Mouse (Mus musculus) hematopoietic stem cell, adult 5-6 weeks (primary cell): ENCODE data around the gene Ptpn5. TPM values are rescaled to one million over a fixed set of nuclear protein-coding genes. Genes with fewer than 3 reads are reported as not detected.

ENCODE experiments used
- ATAC-seq, 2 experiments: fragments of 125-278 bp in 1 of 2; replicated peaks in 1 of 2; 2 replicates each; pipeline ENCODE4 v1.8.0; 2016 to 2017; ENCODE audit warnings: inconsistent platforms in 2 of 2, mild to moderate bottlenecking in 2 of 2, moderate number of reproducible peaks in 2 of 2, low read depth in 1 of 2, moderate TSS enrichment in 1 of 2; ENCODE audit not compliant: low FRiP score in 2 of 2, poor library complexity in 2 of 2, severe bottlenecking in 2 of 2, insufficient read depth in 1 of 2, low TSS enrichment in 1 of 2
- total RNA-seq: library from RNA; stranded (forward); fragments of 172-1452, 232-1000 nt; gene quantifications from 2 replicates; pipeline ENCODE4 v1.2.3, GENCODE M21; 2017

Ptpn5 gene
- 0.31 TPM in 1 of 2 replicates, not detected in the other for total RNA-seq

- ATAC-seq = no peak
These were observed at the start of gene Ptpn5 for GRCm38 (mm10) chr7:47133331-47133730. Ptpn5 (minus strand) TSS chr7:47133684.

GRCm38 (mm10) chr7:47170814-47171213 is 37.3 kb upstream of the Ptpn5 start:
- 0 out of 4 replicates have a peak, but pooled peaks have one; percentile 22 to 51 for ATAC-seq

- ATAC-seq = no peak
These were observed 31.5 kb upstream of the Ptpn5 start for GRCm38 (mm10) chr7:47165028-47165427.

GRCm38 (mm10) chr7:47163203-47163602 is 29.7 kb upstream of the Ptpn5 start:
- no peak for ATAC-seq

GRCm38 (mm10) chr7:47158451-47158850 is 25.0 kb upstream of the Ptpn5 start:
- no peak for ATAC-seq

GRCm38 (mm10) chr7:47157743-47158142 is 24.3 kb upstream of the Ptpn5 start:
- ATAC-seq = peak; percentile 89 to 97

GRCm38 (mm10) chr7:47155849-47156248 is 22.4 kb upstream of the Ptpn5 start:
- ATAC-seq = no peak

- ATAC-seq = no peak
These were observed 21.9 kb upstream of the Ptpn5 start for GRCm38 (mm10) chr7:47155396-47155795.

- ATAC-seq = peak in 1 of 2 experiments; percentile 44; a peak in 1 of 4 replicates
These were observed 17.1 kb upstream of the Ptpn5 start for GRCm38 (mm10) chr7:47150420-47151061.

GRCm38 (mm10) chr7:47148298-47148697 is 14.8 kb upstream of the Ptpn5 start:
- ATAC-seq = no peak

GRCm38 (mm10) chr7:47146034-47146812 is 12.7 kb upstream of the Ptpn5 start:
- peak; percentile 92 to 95 for ATAC-seq

- no peak for ATAC-seq
These were observed 10.8 kb upstream of the Ptpn5 start for GRCm38 (mm10) chr7:47144299-47144698.

- no peak for ATAC-seq
These were observed 6.4 kb upstream of the Ptpn5 start for GRCm38 (mm10) chr7:47139823-47140325.

GRCm38 (mm10) chr7:47134570-47134969 is 1.1 kb upstream of the Ptpn5 start:
- no peak for ATAC-seq

- 0 out of 4 replicates have a peak, but pooled peaks of 1 of the 2 experiments have one; percentile 8 for ATAC-seq
These were observed 588 bp downstream of the Ptpn5 start for GRCm38 (mm10) chr7:47132931-47133260.

GRCm38 (mm10) chr7:47132180-47132930 is 1.1 kb downstream of the Ptpn5 start:
- ATAC-seq = peak; percentile 42 to 50

- no peak for ATAC-seq
These were observed 1.7 kb downstream of the Ptpn5 start for GRCm38 (mm10) chr7:47131840-47132179.

- ATAC-seq = no peak
These were observed 2.2 kb downstream of the Ptpn5 start for GRCm38 (mm10) chr7:47131258-47131657.
